Mouse (Mus musculus) gastrocnemius, adult 8-10 months (tissue): ENCODE measurements around the gene Spata25. TPM values are rescaled to one million over a fixed set of nuclear protein-coding genes. Genes with fewer than 3 reads are reported as not detected.
"Not testable (repeated sequence)": the region's sequence is repeated elsewhere in the genome, so short reads cannot be mapped to it uniquely, and the experiment has no call there.

Experiments
- DNase-seq, 2 experiments: peaks; one replicate each; pipeline ENCODE4 v3.0.0; 2022; ENCODE audit warnings: low spot score in 2 of 2
- total RNA-seq, 4 experiments: library from RNA; stranded (reverse); gene quantifications; 2 replicates each; pipeline ENCODE4 v1.2.4; 2022

Gene Spata25
- total RNA-seq, 4 experiments from 2014 or later = not detected

GRCm38 (mm10) chr2:164805332-164805718, 23.0 kb downstream of the Spata25 start:
- no peak for DNase-seq

GRCm38 (mm10) chr2:164804533-164805331, 23.6 kb downstream of the Spata25 start, which contains the start of the genes Acot8 and Zswim3:
Gene Acot8 (minus strand): TSS chr2:164804882.
Gene Zswim3 (plus strand): TSS chr2:164805098.
- peak; percentile 97 for DNase-seq

- no peak for DNase-seq
Measured at GRCm38 (mm10) chr2:164803921-164804313, 24.4 kb downstream of the Spata25 start.

GRCm38 (mm10) chr2:164803201-164803920, 25.0 kb downstream of the Spata25 start:
- no peak for DNase-seq

- DNase-seq = no peak
Measured at GRCm38 (mm10) chr2:164800252-164801004, 27.9 kb downstream of the Spata25 start.

- DNase-seq = not testable (repeated sequence)
Measured at GRCm38 (mm10) chr2:164798554-164798953, 29.8 kb downstream of the Spata25 start.

- no peak for DNase-seq
Measured at GRCm38 (mm10) chr2:164795868-164796267, 32.5 kb downstream of the Spata25 start.

- peak; percentile 69 to 80 for DNase-seq
Measured at GRCm38 (mm10) chr2:164794293-164794692, 34.0 kb downstream of the Spata25 start.

- DNase-seq = no peak
Measured at GRCm38 (mm10) chr2:164793772-164794171, 34.6 kb downstream of the Spata25 start.

GRCm38 (mm10) chr2:164793236-164793635, 35.1 kb downstream of the Spata25 start:
- peak; percentile 44 to 55 for DNase-seq

- DNase-seq = no peak
Measured at GRCm38 (mm10) chr2:164792400-164793190, 35.7 kb downstream of the Spata25 start.

GRCm38 (mm10) chr2:164791841-164792261, 36.5 kb downstream of the Spata25 start:
- DNase-seq = no peak

GRCm38 (mm10) chr2:164790451-164790850, 37.9 kb downstream of the Spata25 start:
- DNase-seq = no peak

GRCm38 (mm10) chr2:164788411-164788810, 39.9 kb downstream of the Spata25 start:
- no peak for DNase-seq

GRCm38 (mm10) chr2:164787779-164788178, 40.6 kb downstream of the Spata25 start:
- DNase-seq = no peak

GRCm38 (mm10) chr2:164787032-164787431, 41.3 kb downstream of the Spata25 start:
- no peak for DNase-seq

GRCm38 (mm10) chr2:164786388-164786885, 41.9 kb downstream of the Spata25 start:
- DNase-seq = no peak

GRCm38 (mm10) chr2:164785481-164786387, 42.6 kb downstream of the Spata25 start, which contains the start of gene Snx21:
Gene Snx21 (plus strand): TSS chr2:164785823.
- peak; percentile 89 to 94 for DNase-seq

GRCm38 (mm10) chr2:164784869-164785420, 43.4 kb downstream of the Spata25 start:
- DNase-seq = no peak
